Mouse (Mus musculus) intestine, embryonic 14.5 days (tissue): Measurements from ENCODE around the gene Gas2. TPM values are rescaled to one million over a fixed set of nuclear protein-coding genes. Genes with fewer than 3 reads are reported as not detected.

Experiments
- ATAC-seq: fragments of 200-750 bp; cut with Nextera tagmentation; replicated peaks from 2 replicates; pipeline ENCODE4 v1.8.0; 2017; ENCODE audit warnings: low read depth, moderate number of reproducible peaks, moderate TSS enrichment, moderate library complexity; ENCODE audit not compliant: low FRiP score, low TSS enrichment
- DNase-seq: peaks from one replicate; pipeline ENCODE4 v3.0.0-alpha.2; 2018; ENCODE audit warnings: low spot score
- H3K27ac ChIP-seq: fragments of 300-500 bp; sonication (generic); 2 replicates; pipeline ENCODE4 v1.5.1; 2014; ENCODE audit warnings: low read depth, mild to moderate bottlenecking, control low read depth
- H3K27me3 ChIP-seq: fragments of 300-500 bp; sonication (generic); replicated peaks from 2 replicates; pipeline ENCODE4 v1.6.1; 2014; ENCODE audit warnings: low read length, control low read depth; ENCODE audit not compliant: control insufficient read depth, insufficient read depth
- H3K36me3 ChIP-seq: fragments of 300-500 bp; sonication (generic); 2 replicates; pipeline ENCODE4 v1.6.1; 2014; ENCODE audit warnings: low read length, control low read depth; ENCODE audit not compliant: control insufficient read depth, insufficient read depth
- H3K4me1 ChIP-seq: fragments of 300-500 bp; sonication (generic); replicated peaks from 2 replicates; pipeline ENCODE4 v1.6.1; 2014; ENCODE audit warnings: low read length, control low read depth, mixed read lengths; ENCODE audit not compliant: control insufficient read depth, insufficient read depth
- H3K4me2 ChIP-seq: fragments of 300-500 bp; sonication (generic); 2 replicates; pipeline ENCODE4 v1.6.1; 2014; ENCODE audit warnings: low read length
- H3K4me3 ChIP-seq: fragments of 300-500 bp; sonication (generic); 2 replicates; pipeline ENCODE4 v1.5.1; 2014; ENCODE audit warnings: low read depth, low read length, control low read depth, mixed read lengths
- H3K9ac ChIP-seq: fragments of 300-500 bp; sonication (generic); 2 replicates; pipeline ENCODE4 v1.6.1; 2014; ENCODE audit warnings: mild to moderate bottlenecking, low read length
- H3K9me3 ChIP-seq: fragments of 300-500 bp; sonication (generic); 2 replicates; pipeline ENCODE4 v1.6.1; 2016; ENCODE audit warnings: low read length, control low read depth; ENCODE audit not compliant: control insufficient read depth
- WGBS: fragments of 180-500 bp; shearing (Covaris S2); extraction: QIAGEN DNeasy Blood & Tissue Kit; methylation state at CpG from one replicate; pipeline ENCODE4 v1.1.7; 2014; 5-methylcytosine and 5-hydroxymethylcytosine counted together
- polyA plus RNA-seq: library from polyadenylated mRNA; unstranded; fragments of >200 nt; fragmentation: Nextera tagmentation; extraction: Ambion mirVana; gene quantifications from 2 replicates; pipeline ENCODE4 v1.2.1, GENCODE M21; 2014

Gas2 gene
- polyA plus RNA-seq, 1 experiment from 2014 or later, result 16.0 TPM

DNA sequence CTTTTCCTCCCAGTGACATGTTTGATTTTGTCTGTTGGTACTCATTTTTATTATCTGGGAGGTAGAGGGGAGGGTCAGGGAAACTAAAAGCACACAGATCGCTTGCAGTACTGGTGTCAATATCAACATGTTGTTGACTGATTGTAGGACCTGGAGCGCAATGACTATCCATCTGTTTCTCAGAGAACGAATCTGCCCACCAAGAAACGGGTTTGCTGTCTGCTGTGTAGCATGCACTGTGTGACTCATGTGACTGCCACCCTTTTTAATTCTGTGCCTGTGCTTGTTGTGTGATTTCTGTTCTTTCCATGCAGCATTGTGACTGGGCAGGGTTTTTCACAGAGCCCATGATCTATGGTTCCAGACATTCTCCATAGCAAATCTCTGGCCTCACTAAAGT, 69.4 kb downstream of the Gas2 start:
- Histone ChIP-seq H3K9me3 (no peaks in the 10 kb centered on the region), H3K4me1 (no peaks in the 10 kb centered on the region), H3K27me3 (no peaks in the 10 kb centered on the region), H3K27ac (no peak overlapping the region), H3K36me3 (no peaks in the 10 kb centered on the region), H3K4me3 (no peak overlapping the region), H3K4me2 (no peak overlapping the region), H3K9ac (no peak overlapping the region)
- WGBS, result 75% methylated on average over 4 of the region's 4 CpGs
- ATAC-seq (no peak), DNase-seq (no peak)

GRCm38 (mm10) chr7:51937337-51937736, 75.5 kb downstream of the Gas2 start:
- no peaks in the 10 kb centered on the region for H3K4me1 ChIP-seq
- no peak overlapping the region for H3K4me3 ChIP-seq
- H3K36me3 ChIP-seq, result no peaks in the 10 kb centered on the region
- no peak for ATAC-seq
- no peaks in the 10 kb centered on the region for H3K27me3 ChIP-seq
- DNase-seq, result no peak
- H3K9me3 ChIP-seq, result no peaks in the 10 kb centered on the region
- no peak overlapping the region for H3K9ac ChIP-seq
- H3K4me2 ChIP-seq, result no peak overlapping the region
- 93% methylated on average over 1 of the region's 1 CpGs for WGBS
- H3K27ac ChIP-seq, result no peak overlapping the region

- DNase-seq, result no peak
- no peak for ATAC-seq
- no peaks in the 10 kb centered on the region for H3K9me3 ChIP-seq
- no peaks in the 10 kb centered on the region for H3K4me1 ChIP-seq
- H3K36me3 ChIP-seq, result no peaks in the 10 kb centered on the region
- WGBS, result 73% methylated on average over 2 of the region's 2 CpGs
- no peak overlapping the region for H3K4me2 ChIP-seq
- H3K27me3 ChIP-seq, result no peaks in the 10 kb centered on the region
- H3K9ac ChIP-seq, result no peak overlapping the region
- H3K27ac ChIP-seq, result no peak overlapping the region
- no peak overlapping the region for H3K4me3 ChIP-seq
These were observed 78.6 kb downstream of the Gas2 start for GRCm38 (mm10) chr7:51940461-51940860.

DNA sequence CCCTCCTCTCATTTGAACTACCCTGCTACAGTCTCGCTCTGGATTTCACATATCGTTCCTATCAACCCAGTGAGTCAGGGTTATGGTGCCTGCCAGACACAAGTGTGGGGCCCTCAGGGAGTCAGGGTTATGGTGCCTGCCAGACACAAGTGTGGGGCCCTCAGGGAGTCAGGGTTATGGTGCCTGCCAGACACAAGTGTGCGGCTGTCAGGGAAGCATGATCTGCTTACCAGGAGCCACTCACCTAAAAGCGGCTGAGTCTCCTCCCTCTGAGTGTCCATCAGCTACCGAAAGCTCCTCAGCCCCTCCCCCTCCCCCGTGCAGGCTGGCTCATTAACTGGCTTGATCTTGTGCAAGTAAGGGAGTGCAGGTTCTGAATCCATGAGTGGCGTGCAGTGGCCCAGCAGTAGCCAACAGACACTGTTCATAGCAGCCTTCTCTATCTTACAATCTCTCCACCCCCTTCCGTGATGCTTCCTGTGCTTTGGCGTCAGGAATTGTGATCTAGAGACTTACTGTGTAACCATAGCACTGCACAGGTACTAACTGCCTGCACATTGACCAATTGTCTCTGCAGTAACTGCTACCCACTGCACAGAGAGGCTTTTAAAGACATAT, 93.7 kb downstream of the Gas2 start:
- no peak overlapping the region for H3K9ac ChIP-seq
- 45% methylated on average over 9 of the region's 9 CpGs for WGBS

DNA sequence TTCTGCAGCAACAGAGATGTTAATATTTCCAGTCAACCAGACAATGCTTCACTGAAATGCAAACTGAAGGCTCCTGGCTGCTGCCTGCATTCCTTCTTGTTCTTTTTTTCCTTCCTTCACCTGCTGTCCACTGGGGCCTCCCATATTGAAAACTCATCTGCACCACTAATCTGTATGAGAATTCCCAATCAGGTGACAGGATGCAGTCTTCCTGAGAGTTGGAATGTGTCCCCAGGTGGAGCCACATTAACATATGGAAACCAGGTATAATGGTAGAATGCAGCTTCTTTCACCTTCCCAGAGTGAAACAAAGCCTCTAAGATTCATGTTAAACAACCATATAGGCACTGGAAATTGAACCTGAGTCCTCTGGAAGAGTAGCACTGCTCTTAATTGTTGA, 96.0 kb downstream of the Gas2 start:
- H3K4me3 ChIP-seq, result no peak overlapping the region
- DNase-seq (no peak), ATAC-seq (no peak)
- H3K27ac ChIP-seq, result no peak overlapping the region
- no peak overlapping the region for H3K4me2 ChIP-seq
- no peak overlapping the region for H3K9ac ChIP-seq
- H3K4me1 ChIP-seq, result no peaks in the 10 kb centered on the region
- no peaks in the 10 kb centered on the region for H3K27me3 ChIP-seq
- H3K36me3 ChIP-seq, result no peaks in the 10 kb centered on the region
- no peaks in the 10 kb centered on the region for H3K9me3 ChIP-seq

More for the DNA sequence above, 93.7 kb downstream of the Gas2 start:
- H3K27ac ChIP-seq, result no peak overlapping the region
- DNase-seq (no peak), ATAC-seq (0 out of 2 replicates have a peak, but pooled peaks have one; percentile 12)
- H3K4me3 ChIP-seq, result no peak overlapping the region
- no peak overlapping the region for H3K4me2 ChIP-seq
- H3K36me3 ChIP-seq, result no peaks in the 10 kb centered on the region
- H3K9me3 ChIP-seq, result no peaks in the 10 kb centered on the region
- H3K4me1 ChIP-seq, result no peaks in the 10 kb centered on the region
- H3K27me3 ChIP-seq, result no peaks in the 10 kb centered on the region

- Histone ChIP-seq H3K9ac (no peak overlapping the region), H3K36me3 (no peaks in the 10 kb centered on the region), H3K27me3 (no peaks in the 10 kb centered on the region), H3K4me3 (no peak overlapping the region), H3K9me3 (no peaks in the 10 kb centered on the region), H3K4me1 (no peaks in the 10 kb centered on the region), H3K4me2 (no peak overlapping the region), H3K27ac (no peak overlapping the region)
- DNase-seq (no peak), ATAC-seq (no peak)
- WGBS, result 63% methylated on average over 6 of the region's 6 CpGs
These were observed 99.0 kb downstream of the Gas2 start for GRCm38 (mm10) chr7:51960698-51961374.

DNA sequence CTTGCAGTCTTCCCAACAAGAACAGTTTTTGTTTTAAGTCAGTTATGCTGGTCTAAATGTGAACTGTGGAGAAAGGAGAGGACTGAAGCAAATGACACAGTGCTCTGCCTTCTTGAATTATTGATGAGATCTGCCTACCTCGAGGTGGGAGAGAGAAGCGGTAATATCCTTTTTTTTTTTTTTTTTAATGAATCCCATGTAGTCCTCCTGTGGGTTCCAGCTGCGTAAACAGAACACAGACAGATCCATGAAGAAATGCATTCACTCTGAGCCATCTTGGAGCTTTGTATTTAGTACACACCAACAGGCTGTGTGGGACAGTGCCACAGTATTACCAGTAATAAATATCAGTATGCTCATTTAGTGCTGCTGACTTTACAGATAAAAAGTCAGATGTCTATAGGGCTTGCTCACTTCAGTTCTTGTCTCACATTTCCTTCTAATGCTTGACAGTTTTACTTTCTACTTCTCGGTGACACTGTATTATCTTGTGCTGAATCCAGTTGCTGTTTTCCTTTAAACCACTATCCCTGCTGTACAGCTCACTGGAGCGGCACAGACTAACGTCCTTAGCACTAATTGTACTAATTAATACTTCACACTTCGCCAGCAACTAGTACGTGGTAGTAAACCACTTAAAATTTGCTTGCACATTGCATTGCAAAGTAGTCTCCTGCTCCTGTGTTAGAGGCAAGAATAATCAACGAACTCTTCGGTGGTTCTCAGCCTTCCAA, 100.6 kb downstream of the Gas2 start:
- Histone ChIP-seq H3K4me3 (no peak overlapping the region), H3K4me1 (no peaks in the 10 kb centered on the region), H3K36me3 (no peaks in the 10 kb centered on the region), H3K27ac (no peak overlapping the region), H3K9ac (no peak overlapping the region), H3K4me2 (no peak overlapping the region), H3K9me3 (no peaks in the 10 kb centered on the region), H3K27me3 (no peaks in the 10 kb centered on the region)
- no peak for DNase-seq
- no peak for ATAC-seq
- WGBS, result 72% methylated on average over 10 of the region's 10 CpGs

- H3K27ac ChIP-seq, result no peak overlapping the region
- H3K9ac ChIP-seq, result no peak overlapping the region
- H3K4me3 ChIP-seq, result no peak overlapping the region
- H3K4me1 ChIP-seq, result no peaks in the 10 kb centered on the region
- H3K36me3 ChIP-seq, result no peaks in the 10 kb centered on the region
- no peaks in the 10 kb centered on the region for H3K9me3 ChIP-seq
- WGBS, result 88% methylated on average over 7 of the region's 7 CpGs
- no peak for DNase-seq
- no peak overlapping the region for H3K4me2 ChIP-seq
- no peaks in the 10 kb centered on the region for H3K27me3 ChIP-seq
- no peak for ATAC-seq
These were observed 102.9 kb downstream of the Gas2 start for GRCm38 (mm10) chr7:51964681-51965080.
